Mouse (Mus musculus) R1 (cell line): Measurements from ENCODE around the gene Ccn5.

ENCODE experiments used
- DNase-seq: peaks from one replicate; pipeline ENCODE4 v3.0.0-alpha.2; 2018; ENCODE audit warnings: low read depth, low spot score

Gene Ccn5

DNA sequence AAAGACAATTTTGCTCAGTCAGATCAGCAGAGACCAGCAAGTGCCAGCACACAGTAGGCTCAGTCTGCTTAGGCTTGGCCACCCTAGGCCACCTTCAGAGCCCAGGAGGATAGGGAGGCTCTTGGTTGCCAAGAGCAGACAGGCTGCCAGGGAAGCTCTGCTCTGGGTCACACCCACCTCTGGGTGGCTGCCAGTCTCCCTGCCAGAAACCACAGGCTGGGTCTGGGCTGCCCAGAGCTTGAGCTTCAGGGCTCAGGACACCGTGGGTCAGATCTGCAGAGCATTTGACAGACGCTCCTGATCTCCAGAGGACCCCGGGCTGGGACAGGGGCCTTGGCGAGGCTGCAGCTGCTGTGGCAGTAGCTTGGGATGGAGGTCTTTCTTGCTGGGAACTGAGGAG is at the start of gene Ccn5:
TSS of gene Ccn5 (plus strand) at position 255 of the 400 bp plus-strand sequence.
- DNase-seq, result no peak

DNA sequence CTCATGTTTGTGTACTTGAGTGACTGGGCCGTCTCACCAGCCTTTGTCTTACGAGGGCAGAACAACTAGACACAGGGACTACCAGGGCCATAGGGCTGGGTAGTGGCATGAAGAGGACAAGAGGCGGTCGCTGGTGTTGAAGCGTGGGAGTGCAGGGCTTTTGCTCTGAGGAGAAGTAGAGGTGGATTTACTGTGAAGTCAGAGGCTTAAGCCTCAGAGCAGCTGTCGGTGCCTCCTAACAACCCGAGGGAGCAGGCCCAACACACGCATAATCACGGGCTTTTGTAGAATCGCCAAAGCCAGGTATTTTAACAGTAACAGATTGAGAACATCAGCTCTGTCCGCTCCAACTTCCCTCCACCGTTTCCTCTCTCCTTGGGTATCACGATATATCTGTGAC is 44.0 kb upstream of the Ccn5 start:
- no peak for DNase-seq

DNA sequence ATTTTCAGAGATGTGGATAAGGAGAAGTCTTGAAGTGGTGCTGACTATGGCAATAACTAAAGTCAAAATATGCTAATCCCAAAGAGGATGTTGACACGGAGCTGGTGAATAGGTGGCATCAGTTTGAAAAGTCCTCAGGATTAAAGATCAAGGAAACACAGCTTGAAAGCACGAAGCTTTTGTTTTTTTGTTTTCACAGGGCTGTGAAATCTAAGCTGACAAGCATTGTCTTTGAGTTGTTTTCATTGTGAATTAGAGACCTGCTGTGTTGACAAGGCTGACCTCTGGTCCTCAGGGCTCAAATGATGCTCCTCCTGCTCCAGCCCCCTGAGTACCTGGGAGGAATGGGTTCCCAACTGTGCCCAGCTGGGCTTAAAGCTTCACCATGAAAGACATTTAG is 43.6 kb upstream of the Ccn5 start:
- peak; percentile 15 for DNase-seq

DNA sequence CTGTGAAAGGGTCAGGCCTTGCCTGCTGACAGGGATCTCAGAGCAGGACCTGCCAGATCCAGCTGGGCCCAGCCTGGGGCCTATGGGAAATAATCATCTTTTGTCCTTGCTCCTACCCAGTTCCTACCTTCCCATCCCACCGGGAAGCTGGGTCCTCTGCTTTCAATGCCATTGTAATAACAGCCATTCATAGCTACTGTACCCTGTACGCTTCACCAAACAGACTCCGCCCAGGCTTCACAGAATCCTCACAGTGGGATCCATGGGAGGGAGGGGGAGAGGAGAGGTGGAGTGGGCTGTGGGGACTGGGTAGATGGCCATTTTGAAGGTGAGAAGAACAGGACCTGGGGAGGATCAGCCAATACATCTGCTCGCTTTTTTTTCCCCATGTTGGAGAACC is 41.8 kb upstream of the Ccn5 start:
- DNase-seq, result peak; percentile 10

DNA sequence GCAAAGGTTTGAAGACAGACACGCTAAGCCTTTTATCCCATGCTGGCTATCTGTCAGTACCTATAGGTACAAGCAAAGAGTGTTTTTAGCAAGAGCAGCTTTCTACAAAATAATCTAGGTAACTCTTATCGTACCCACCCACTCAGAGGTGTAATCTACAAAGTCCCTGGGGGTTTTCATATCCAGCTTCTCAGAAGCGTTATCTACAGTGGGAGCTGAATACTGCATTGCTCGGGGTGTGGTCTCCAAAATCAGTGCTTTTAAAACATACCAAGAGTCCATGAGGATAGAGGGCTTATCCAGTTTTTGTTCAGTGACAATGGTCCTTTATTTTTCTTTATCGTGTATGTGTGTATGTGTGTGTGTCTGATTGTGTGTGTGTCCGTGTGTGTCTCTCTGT is 37.3 kb upstream of the Ccn5 start:
- no peak for DNase-seq

DNA sequence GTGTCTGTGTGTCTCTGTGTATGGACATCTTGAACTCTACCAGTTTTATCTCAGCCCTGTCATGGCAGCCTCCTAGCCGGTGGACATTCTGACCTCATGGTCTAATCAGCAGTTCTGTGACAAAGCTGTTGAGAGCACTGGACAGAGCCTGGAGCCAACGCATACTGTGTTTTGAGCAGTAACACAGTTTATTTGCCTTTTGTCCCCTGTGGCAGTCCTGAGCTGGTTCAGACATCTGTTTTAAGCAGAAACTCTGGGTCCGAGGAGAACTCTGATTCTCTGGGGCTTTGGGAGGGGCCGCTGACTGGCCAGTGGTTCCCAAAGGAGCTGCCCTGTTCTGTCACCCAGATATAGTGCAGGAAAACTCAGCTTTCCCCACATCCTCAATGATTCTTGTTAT is 36.8 kb upstream of the Ccn5 start:
- no peak for DNase-seq

DNA sequence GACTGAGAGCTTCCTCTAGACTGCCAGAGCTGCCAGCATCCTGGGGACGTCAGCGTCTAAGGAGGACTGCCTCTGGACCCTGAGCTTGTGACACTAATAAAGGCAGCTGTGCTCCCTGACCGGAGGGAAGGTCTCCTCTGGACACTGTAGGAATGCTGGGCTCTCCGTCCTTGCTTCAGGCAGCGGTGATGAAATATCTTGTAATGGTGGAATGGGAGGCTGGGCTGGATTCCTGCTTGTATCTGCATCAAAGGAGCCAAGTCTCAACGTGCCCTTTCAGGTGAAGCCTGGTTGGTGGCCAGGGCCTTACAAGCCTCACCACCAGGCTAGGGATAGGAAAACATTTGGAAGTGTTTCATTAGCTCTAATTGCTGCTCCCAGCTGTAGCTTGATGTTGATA is 33.6 kb upstream of the Ccn5 start:
- DNase-seq, result no peak

DNA sequence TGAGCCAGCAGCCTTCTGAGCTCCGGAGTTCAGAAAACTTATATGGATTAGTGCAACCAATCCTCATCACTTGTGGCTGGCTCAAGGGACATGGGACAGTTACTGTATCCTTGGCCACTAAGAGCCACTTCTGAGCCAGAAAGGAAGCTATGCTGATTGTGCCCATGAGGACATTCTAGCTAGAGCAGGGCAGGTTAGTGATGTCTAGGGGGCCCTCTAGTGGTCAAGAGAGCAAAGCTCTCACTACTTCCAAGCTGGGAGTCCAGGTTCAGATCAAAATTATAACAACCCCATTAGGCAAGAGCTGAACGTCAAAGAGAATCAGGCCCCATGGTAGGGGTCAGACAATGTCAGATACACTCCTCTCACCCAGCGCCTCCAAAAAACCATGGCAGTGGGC is 33.0 kb upstream of the Ccn5 start:
- DNase-seq, result peak; percentile 70

DNA sequence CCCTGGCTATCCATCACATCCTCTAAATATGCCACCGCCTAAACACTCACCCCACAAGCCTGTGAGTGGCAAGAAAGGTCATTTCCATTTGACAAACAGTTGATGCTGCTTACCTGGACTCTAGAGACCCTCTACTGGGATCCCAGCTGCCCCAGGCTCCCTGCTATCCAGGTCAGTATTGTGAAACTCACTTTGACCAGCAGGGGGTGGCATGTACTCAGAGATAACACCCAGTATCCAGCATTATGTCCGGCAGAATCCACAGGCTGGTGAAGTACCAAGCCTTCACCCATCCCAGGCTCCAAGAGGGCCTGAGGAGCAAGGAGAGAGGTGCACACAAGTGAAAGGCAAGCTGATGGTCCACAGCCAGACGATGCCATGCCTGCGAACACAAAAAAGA is 32.2 kb upstream of the Ccn5 start:
- DNase-seq, result peak; percentile 60

DNA sequence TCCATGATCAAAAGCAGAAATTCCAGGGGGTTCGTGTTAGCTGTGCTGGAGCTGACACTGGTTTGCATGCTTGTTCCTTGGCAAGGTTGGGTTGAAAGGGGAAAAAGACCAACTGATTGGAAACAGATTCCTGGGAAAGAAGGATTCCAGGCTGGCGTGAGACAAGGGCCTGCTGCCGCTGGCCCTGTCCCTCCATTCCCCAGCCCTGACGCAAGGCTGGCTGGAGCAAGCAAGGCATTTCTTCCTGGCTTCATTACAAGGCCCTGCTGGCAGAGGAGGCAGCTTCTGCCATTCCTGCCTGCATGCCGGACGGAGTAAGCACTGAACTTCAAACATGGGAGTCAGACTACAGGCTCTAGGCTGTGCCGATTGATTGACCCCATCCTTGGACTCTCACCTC is 22.2 kb upstream of the Ccn5 start:
- DNase-seq, result no peak

DNA sequence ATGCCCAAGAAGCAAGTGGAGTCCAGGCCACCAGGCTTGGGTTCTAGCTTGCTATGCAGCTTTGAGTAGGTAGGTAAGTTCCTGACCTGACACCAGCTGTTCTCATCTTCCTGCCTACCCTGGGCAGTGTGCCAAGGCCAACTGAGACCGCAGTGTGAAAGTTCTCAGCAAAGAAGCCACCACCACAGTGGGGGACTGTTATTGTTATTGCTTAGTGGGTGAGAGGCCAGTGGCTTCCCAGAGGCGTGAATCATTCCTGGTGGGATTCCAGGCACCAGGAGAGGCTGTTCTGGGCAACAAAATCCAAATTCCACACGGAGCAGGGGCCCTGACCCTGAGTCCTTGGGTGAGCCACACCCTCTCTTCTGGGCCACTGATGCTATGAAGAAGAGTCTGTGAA is 19.8 kb upstream of the Ccn5 start:
- DNase-seq, result no peak

DNA sequence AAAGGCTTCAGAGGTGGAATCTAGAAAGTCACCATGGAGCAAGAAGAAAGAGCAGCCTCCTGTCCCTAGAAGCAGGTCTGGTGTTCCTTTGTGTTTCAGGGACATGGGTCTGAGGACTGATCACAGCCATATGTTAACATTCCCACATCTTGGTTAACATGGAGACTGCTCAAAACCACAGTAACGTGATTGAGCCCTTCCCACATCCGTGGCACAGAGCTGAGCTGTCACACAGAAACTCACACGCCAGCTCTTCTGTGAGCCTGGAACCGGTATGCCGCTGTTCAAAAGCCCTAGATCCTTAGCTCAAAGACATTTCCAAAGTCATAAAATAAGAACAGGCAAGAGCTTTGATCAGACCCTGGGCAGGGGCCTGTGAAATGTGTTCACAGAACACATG is 19.3 kb upstream of the Ccn5 start:
- no peak for DNase-seq

DNA sequence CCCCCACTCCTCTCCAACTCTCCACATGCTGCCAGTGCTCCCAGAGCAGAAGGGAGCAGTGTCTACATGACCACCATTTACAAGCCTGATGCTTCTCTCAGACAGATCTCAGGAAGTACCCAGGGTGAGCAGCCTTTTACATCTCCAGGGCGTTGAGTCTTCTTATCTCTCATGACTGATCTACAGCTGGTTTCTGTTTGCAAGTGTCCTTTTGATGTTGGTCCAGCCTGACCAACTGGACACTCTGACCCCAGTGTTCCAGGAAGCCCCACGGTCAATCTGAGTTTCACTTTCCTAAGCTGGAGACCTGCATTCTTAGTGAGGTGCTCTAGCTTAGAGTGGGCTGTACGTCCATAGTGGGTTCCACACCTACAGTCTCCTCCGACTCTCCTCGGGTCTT is 16.8 kb upstream of the Ccn5 start:
- no peak for DNase-seq

DNA sequence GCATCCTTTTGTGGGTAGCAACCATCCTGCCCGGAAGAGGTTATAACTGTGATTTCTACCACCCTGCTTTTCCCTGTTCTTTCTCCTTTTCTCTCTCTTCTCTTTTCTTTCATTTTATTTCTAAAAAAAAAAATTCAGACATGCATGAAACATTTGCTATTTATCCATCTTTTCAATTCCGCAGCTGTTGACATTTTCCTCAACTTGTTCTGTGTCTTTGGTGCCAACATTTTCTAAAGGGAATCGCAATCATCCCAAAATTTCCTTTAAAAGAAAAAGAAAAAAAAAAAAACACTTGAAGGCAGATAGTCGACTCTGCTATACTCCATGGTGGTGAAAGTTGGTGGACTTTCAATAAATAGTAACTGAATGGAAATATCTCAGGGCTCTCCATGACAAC is 11.5 kb upstream of the Ccn5 start:
- DNase-seq, result no peak

DNA sequence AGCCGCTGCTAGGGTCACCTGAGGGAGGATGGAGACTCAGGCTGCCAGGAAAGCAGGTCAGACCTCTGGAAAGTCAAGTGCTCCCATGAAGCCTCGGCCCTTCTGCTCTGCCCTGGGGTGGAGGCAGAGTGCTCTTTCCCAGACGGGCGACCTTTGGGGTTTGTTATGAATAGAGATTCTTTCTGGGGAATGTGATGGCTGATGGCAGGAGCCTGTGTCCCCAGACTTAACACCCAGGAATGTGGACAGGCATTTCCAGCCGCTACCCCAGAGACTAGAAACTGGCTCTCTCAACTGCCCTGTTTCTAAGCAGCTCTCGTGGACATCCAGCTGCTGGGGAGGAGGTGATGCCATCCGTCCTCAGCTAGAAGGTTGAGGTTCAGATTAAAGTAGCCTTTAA is 11.0 kb upstream of the Ccn5 start:
- no peak for DNase-seq

DNA sequence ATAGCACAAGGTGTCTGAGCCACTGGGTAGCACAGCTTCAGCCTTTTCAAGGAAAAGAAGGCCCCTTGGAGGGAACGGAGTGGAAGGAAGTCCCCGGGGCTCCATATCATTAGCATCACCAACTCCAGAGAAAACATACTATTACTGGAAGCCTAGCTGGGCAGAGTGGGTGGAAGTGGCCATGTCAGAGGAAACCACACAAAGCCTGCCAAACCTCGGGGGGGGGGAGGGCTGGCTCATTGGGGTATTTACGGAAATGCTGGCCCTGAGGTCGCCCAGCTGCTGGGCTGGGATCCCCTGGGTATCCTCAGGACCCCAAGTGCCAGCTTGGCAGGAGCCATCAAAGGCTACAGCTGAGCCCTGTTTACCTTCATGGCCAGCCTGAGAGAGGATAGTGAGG is 7.6 kb upstream of the Ccn5 start:
- DNase-seq, result no peak

DNA sequence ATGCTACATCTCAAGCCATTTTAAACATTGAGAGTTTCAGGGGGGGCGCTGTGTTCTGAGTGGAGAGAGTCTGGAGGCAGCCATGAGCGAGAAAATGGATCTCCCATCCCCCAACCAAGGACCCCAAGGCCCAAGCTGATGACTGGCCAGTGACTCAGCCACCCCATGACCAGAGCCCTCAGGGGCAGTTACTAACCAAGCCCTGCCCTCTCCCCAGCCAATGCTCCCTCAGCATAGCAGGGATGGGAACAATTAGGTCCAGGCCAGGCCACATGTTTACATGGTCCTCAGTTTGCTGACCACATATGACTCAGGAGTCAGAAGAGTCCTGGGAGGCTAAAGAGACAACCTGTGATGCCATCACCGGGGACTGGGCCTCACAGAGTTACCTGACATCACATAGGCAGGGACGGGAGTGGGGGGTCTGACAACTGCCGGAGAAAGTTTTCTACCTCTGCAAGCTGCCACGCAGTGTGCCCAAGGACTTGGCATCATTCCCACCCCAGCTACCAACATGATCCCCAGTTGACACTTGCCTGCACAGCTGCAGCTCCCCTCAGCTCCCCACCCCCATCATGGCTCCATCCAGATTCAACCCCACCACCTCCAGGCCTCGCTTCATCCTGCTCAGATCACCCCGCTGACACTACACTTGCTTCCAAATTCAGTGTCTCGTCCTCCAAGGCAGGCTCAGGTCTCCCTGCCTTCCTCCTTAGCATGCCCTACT is 5.8 kb upstream of the Ccn5 start:
- no peak for DNase-seq

DNA sequence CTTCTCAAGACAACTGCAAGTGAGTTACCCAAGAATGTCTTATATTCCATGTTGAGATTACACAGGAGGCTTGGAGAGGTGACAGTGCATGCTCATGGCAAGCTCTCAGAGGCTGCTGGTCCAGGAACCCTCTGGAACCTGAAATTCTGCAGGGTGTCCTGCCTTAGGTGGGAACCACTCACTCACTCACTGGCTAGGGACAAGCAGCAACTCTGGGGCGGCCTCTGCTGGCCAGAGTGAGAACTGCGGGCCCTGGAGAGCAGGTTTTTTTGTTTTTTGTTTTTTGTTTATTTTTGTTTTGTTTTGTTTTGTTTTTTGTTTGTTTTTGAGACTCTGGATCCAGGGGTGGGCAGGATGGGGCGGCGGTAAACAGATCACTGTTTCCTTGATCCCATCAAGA is 2.6 kb downstream of the Ccn5 start:
- DNase-seq, result peak; percentile 56

DNA sequence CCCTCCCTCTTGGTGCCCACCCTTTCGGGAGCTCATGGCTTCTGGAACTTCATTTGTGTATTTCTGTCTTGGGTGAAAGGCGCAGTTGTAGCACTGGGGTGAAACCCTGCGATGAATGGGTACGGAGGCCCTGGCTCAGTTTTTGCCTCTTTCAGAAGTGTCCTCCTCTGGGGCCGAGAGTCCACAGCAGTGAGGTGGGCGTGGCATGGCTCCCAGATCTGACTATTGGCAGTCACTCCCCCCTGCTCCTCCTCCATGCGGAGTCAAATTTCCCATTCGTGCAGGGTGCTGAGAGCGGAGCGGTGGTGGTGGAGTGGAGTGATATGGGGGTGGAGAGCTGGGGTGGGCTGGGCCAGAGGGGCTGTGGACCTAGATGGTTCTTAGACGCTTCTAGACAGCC is 3.1 kb downstream of the Ccn5 start:
- peak; percentile 63 for DNase-seq

DNA sequence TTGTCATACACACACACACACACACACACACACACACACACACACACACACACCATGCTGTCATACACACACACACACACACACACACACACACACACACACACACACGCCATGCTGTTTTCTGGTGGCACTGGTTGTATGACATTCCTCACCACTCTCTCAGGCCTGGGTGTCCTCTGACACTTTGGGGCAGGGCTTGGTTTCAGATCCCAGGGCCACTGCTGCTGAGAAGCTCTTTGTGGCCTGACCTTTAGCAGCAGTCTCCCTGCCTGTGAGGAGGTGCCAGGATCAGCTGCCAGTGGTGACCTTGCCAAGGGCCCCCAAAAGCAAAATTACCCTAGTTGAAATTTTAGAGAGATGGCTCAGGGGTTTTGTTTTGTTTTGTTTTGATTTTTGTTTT is 5.2 kb downstream of the Ccn5 start:
- no peak for DNase-seq

DNA sequence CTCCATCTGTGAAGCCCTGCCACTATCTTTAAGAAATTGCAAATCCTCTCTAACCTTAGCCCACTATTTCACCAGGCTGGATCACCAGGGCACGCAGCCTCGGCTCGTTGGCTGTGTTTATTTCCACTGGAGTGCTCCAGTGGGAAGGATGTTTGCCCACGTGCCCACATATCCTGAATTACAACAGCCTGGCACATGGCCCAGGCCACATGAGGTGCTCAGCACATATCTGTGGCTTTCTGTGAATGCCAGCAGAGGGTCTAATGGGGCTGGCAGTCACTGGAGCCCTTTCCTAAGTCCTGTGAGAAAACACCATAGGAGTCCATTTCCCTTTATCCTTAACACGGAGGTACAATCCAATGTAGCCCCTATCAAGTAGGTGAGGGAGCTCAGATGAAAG is 5.8 kb downstream of the Ccn5 start:
- DNase-seq, result no peak

DNA sequence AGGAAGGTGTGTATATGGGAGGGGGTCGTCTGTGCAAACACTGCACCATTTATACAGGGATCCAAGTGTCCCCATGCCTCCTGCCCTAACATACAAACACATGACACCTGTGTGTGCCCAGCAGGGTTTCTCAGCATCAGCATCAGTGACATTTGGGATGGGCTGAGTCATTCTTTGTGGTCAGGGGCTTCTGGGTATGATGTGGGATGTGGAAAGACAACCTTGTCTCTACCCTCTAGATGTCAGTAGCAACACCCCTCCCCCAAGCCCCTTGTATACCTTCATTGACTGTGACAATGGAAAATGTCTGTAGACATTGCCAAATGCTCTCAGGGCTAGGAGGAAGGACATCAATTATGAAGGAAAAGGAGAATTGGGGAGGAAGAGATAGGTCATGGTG is 10.5 kb downstream of the Ccn5 start:
- no peak for DNase-seq

DNA sequence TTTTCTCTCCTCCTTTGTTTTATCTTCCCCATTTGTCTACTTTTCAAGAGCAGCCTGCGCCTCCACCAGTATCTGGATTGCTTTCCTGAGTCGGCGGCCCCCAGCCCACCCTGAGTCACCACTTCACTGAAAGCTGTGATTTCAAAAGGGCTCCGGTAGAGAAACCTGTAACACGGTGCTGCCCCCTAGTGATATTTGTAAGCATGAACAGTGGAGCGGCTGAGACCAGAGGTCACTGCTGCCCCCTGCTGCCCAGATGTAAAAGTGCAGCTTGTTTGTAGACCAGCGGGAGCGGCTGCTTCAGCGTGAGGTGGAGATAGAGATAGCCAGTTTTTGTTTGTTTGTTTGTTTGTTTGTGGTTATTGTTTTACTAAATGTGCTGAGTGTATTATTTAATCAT is 17.4 kb downstream of the Ccn5 start:
- peak; percentile 77 for DNase-seq

DNA sequence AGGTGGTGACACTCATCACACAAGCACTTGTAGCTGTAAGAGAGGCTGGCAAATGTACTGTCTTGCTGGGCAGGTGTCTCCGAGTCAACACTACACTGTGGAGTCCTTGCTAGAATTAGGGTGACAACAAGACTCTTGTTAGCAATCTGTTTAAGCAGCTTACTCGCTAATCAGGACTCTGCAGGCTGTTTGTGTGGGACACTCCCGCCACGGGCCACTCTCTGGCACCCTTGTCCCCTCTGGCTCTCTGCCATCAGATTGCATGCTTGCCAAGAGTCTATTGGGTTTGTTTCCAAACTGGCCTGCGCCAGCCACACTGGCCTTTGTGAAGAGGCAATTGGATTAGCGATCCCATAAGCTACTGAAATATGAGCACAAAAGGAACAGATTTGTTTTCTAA is 18.9 kb downstream of the Ccn5 start:
- no peak for DNase-seq
